Mouse (Mus musculus) gastrocnemius, adult 2 months (tissue): ENCODE data around the gene Agap1. TPM values are rescaled to one million over a fixed set of nuclear protein-coding genes. Genes with fewer than 3 reads are reported as not detected.

Experiments
- DNase-seq: peaks from one replicate; pipeline ENCODE4 v3.0.0; 2022
- H3K27ac ChIP-seq: fragments of 200-600 bp; 2 replicates; pipeline ENCODE4 v1.8.1; 2022; ENCODE audit warnings: mild to moderate bottlenecking
- H3K4me3 ChIP-seq: fragments of 200-600 bp; 2 replicates; pipeline ENCODE4 v1.8.1; 2022; ENCODE audit warnings: mild to moderate bottlenecking, moderate library complexity
- CTCF ChIP-seq: fragments of 200-600 bp; IDR thresholded peaks from 2 replicates; pipeline ENCODE4 v1.8.1; 2022; ENCODE audit warnings: antibody characterized with exemption, mild to moderate bottlenecking, moderate library complexity
- intact Hi-C: fragments of 180-260 bp; cut with DNase I; formaldehyde crosslinking; loops from one replicate; pipeline ENCODE4 v1.15.1; 2025
- total RNA-seq, 2 experiments: library from RNA; stranded (reverse); gene quantifications; 2 replicates each; pipeline ENCODE4 v1.2.3; 2021

Agap1 gene
- total RNA-seq, 2 experiments from 2014 or later = 22.8 to 24.2 TPM

DNA sequence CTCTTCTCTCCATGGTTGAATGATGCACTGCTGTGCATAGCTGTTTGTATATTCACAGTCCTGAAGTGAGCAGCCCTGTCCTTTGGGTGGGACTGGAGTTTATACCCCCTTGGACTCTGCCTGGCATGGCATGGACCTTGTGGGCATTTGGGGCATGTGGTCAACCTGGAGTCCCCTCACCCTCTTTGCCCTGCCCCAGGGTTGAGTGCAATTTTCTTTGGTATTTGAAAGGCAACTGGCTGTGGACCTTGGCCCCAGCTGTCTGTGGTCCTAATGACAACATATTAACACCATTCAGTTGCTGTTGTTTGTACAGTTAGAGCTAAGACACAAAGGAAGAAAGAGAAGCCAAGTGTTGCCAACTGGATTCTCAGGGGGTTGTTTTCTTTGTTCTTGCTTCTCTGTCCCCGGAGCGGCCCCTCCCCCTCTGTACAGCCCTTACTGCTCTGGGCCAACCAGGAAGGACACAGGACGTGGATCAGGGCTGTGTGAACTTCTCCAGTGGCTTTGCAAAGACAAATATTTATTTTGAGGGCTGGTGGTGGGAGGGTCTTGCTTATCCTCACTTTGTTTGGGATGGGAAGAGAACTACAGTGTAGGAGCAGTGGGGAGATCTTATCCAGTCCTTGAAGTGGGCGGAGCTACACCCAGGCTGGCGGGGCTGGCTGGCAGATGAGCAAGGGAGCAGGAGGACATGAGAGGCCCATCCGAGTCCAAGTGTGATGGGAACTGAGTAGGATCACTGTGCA, 12.9 kb downstream of the Agap1 start:
- Histone ChIP-seq H3K27ac (no peak overlapping the region; the same call in 1 of the 2 replicates), H3K4me3 (no peak overlapping the region)
- no peak for TF ChIP-seq CTCF
- DNase-seq = peak; percentile 42
- intact Hi-C loops = no loop called here

DNA sequence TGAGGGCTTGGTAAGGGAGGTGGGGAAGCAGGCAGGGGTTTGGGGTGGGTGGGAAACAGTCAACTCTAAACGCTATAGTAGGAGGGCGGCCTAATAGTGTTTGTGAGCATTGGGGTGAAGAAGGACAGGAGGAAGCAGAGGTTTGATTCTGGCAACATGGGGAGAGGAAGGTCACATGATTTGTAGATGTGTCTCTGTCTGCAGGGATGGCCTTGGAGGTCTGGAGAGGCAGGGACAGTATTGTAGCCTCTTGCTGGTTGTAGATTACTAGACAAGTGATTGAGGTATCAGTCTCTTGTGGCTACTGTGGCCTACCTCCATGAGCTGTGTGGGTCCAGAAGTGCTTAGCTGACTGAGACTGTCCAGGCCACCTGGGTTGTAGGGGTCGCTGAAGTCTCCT, 13.5 kb downstream of the Agap1 start:
- intact Hi-C loops = no loop called here
- no peak overlapping the region for H3K27ac ChIP-seq
- TF ChIP-seq CTCF = no peak

DNA sequence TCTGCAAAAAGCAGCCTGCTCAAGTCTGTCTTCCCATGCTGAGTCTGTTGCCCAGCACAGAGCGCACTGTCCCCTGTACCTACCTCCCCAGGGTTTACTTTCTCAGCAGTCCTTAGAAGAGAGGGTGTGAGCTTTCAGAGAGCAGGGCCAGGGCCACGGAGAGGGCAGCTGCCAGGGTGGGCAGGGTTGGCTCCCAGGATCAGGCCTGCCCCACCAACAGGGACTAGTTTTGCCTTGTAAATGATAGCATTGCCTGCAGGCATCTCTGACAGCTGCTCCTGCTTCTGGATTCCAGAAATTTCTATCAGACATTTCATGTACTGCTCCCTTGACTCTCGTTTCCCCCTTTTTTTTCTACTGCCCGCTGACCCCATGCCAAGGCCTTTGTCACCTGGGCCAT, 16.8 kb downstream of the Agap1 start:
- DNase-seq = no peak
- peak overlapping the region; percentile 10; the same call in 1 of the 2 replicates for H3K27ac ChIP-seq
- intact Hi-C loops = no loop called here
- no peak for TF ChIP-seq CTCF
- H3K4me3 ChIP-seq = no peak overlapping the region

More for the DNA sequence above, 13.5 kb downstream of the Agap1 start:
- DNase-seq = no peak
- H3K4me3 ChIP-seq = no peak overlapping the region

DNA sequence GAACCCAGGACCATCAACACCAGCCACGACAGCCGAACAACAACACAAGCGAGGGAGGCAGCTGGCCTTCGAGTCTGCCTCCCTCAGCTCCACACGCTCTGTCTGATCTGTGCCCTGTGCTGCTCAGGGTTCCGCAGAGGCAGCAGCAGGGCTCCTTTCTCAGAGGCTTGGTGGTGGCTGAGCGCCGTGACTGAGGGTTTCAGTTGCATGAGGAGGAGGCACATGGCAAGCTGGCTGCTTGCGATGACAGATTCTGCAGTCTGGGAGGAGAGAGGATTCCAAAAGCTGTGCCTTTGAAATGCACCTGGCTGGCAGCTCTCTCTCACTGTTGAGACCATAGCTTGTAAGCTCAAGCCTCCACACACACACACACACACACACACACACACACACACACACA, 17.3 kb downstream of the Agap1 start:
- DNase-seq = peak; percentile 35
- TF ChIP-seq CTCF = no peak
- Histone ChIP-seq H3K27ac (peak overlapping the region; percentile 10; the same call in 1 of the 2 replicates), H3K4me3 (no peak overlapping the region)
- intact Hi-C loops = no loop called here

- TF ChIP-seq CTCF = no peak
- intact Hi-C loops = no loop called here
- no peak for DNase-seq
- Histone ChIP-seq H3K4me3 (no peak overlapping the region), H3K27ac (no peak overlapping the region)
These were observed 19.3 kb downstream of the Agap1 start for GRCm38 (mm10) chr1:89473946-89474345.

DNA sequence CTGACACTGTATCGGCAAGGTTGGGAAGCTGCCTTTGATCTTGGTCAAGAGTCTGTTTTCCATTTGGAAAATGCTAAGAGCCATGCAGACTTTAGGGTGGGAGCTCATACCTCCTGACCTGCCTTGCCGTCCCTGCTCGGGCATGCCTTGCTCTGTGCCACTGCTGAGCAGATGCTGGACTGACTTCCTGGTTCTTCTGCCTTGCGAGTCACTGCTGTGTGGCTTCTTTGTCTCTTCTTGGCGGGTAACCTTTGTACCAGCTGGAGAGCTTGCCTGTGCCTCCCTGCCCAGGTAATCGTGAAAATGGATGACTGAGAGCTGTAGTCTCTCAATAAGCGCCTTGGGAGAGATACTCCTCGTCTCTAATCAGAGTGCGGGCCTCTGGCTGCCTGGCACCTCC, 20.2 kb downstream of the Agap1 start:
- Histone ChIP-seq H3K27ac (no peak overlapping the region), H3K4me3 (no peak overlapping the region)
- no peak for DNase-seq
- TF ChIP-seq CTCF = no peak
- intact Hi-C loops = no loop called here

- TF ChIP-seq CTCF = no peak
- Histone ChIP-seq H3K4me3 (no peak overlapping the region), H3K27ac (no peak overlapping the region)
- intact Hi-C loops = no loop called here
- DNase-seq = no peak
These were observed 22.4 kb downstream of the Agap1 start for GRCm38 (mm10) chr1:89477033-89477432.

- no peak for DNase-seq
- no peak overlapping the region for H3K27ac ChIP-seq
- intact Hi-C loops = no loop called here
- TF ChIP-seq CTCF = no peak
- no peak overlapping the region for H3K4me3 ChIP-seq
These were observed 24.2 kb downstream of the Agap1 start for GRCm38 (mm10) chr1:89478571-89479460.

- no peak for TF ChIP-seq CTCF
- Histone ChIP-seq H3K27ac (no peak overlapping the region), H3K4me3 (no peak overlapping the region)
- no peak for DNase-seq
- intact Hi-C loops = no loop called here
These were observed 26.5 kb downstream of the Agap1 start for GRCm38 (mm10) chr1:89481154-89481553.

DNA sequence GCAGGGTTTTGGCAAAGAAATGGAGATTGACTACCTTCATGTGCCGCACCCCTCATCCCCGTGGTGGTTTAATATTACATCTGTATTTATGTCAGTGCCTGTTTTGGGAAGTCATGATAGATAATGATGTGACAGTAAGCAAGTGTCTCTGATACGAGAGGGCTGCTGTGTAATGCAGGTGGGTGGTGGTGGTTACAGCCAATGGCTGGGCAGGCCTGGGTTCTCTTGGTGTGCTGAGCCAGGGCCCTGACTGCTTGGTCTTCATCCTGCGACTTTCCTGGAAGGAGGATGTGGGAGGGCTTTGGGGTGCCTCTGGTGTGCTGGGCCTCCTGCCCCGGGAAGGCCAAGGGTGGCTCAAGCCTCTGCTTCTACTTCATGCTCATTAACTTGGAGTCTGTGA, 28.2 kb downstream of the Agap1 start:
- no peak for DNase-seq
- Histone ChIP-seq H3K4me3 (no peak overlapping the region), H3K27ac (no peak overlapping the region)
- TF ChIP-seq CTCF = no peak
- intact Hi-C loops = no loop called here

DNA sequence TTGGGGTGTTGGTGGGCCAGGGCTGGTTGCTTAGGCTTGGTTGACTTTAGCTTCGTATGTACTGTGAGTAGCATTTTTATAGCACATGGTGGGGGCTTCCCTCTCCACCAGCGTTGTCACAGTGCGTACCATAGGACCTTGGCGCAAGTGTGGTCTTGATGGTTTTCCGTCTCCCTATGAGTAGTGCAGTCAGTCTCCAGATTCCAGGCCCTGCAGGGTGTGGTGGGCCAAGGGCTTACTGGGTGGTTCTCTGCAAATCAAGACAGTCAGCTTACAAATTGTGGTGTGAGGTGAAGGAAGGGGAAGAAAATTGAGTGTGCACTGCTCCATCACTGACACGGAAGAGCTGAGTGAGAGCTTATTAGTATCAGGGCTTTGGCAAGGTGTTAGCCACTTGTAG, 32.3 kb downstream of the Agap1 start:
- intact Hi-C loops = no loop called here
- no peak for DNase-seq
- H3K4me3 ChIP-seq = no peak overlapping the region
- no peak overlapping the region for H3K27ac ChIP-seq
- TF ChIP-seq CTCF = no peak

DNA sequence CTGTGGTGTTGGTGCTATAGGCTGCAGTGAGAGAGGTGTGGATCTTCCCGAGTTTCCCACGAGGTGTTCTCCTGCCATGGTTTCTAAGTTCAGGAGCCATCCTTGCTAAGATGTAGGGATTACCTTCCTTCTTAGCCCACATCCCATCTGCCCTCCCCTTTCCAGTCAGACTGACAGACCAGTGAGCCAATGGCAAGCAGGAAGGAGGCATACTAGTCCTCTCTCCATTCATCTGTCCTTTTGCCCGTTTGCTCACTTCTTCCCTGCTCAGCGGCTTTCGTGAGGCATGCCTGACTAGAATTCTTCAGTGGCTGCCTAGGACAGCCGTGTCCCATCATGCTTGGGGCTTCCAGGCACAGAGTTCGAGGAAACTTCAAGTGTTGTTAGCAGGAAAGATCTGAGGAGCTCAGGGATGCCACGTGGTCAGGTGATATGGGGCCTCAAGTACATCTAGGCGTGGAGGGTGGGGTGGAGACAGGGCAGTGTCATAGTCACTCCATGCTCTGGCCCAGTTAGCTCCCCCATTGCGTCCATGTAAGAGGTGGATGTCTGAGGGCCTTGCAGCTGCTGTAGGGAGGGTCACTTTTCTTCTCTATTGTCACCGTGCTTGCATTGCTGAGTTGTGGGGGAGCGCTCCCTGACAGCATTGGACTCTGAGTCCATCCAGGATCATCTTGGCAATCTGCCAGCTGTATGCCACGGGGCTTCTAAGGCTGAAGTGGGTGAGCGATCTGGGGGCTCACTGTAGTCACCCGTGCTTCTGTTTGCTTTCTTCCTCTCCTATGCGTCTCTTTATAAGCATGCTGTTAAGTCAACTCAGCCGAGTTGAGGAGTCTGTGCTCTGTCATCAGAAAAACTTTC, 34.7 kb downstream of the Agap1 start:
- DNase-seq = no peak
- no peak for TF ChIP-seq CTCF
- H3K27ac ChIP-seq = no peak overlapping the region
- no peak overlapping the region for H3K4me3 ChIP-seq
- intact Hi-C loops = no loop called here

GRCm38 (mm10) chr1:89493177-89493576, 38.6 kb downstream of the Agap1 start:
- TF ChIP-seq CTCF = no peak
- no peak for DNase-seq
- Histone ChIP-seq H3K27ac (no peak overlapping the region), H3K4me3 (no peak overlapping the region)
- intact Hi-C loops = no loop called here
